Mouse (Mus musculus): ENCODE results near the gene Cntnap2.

GRCm38 (mm10) chr6:47227601-47228000, 2168.4 kb downstream of the Cntnap2 start:
- no peak for TF ChIP-seq POLR2A (IDR thresholded peaks at IDR 0.05; ENCODE audit: extremely low read depth, insufficient read depth, low read length)
- TF ChIP-seq CTCF (IDR thresholded peaks at IDR 0.05; ENCODE audit: low read depth, low read length): no peak

Data from liver, adult 2 months (tissue).